Mouse (Mus musculus): ENCODE results near the gene Gm3776.
"Not testable (repeated sequence)": the region's sequence is repeated elsewhere in the genome, so short reads cannot be mapped to it uniquely, and the experiment has no call there.

DNA sequence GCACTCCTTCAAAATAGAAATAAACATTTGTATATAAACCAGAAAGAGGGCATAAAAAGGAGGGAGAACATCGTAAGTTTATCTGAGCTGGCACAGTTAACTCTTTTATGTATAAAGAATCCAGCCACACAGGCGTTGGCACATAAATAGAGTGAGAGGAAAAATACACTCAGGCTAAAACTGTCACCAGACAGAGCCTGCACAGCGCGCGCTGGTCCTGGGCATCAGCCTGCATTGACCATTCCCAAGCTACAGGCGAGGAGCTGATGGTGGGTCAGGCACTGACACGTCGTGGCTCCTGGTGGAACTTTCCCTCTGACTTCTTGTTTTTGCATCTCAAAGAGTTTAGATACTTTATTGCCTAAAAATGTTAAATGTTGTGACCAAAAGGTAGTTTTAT is 35.5 kb downstream of the Gm3776 start:
- not testable (repeated sequence) for TF ChIP-seq CTCF (IDR thresholded peaks at IDR 0.05; ENCODE audit: extremely low read depth, insufficient read length, insufficient replicate concordance, low read depth, low read length); POLR2A (IDR thresholded peaks at IDR 0.05; ENCODE audit: low read depth, low read length)
